Mouse (Mus musculus) embryonic facial prominence, embryonic 12.5 days (tissue): ENCODE data around the gene Pbx2. TPM values are rescaled to one million over a fixed set of nuclear protein-coding genes. Genes with fewer than 3 reads are reported as not detected.
A peak's percentile ranks its signal among the peaks of the same experiment; 100 is the strongest.

Experiments used
- ATAC-seq: fragments of 200-750 bp; cut with Nextera tagmentation; 2 replicates; pipeline ENCODE4 v1.8.0; 2017; ENCODE audit not compliant: insufficient number of reproducible peaks, insufficient read depth, low FRiP score, low TSS enrichment
- H3K27ac ChIP-seq: fragments of 300-500 bp; sonication (generic); 2 replicates; pipeline ENCODE4 v1.5.1; 2016; ENCODE audit warnings: mild to moderate bottlenecking
- H3K27me3 ChIP-seq: fragments of 300-500 bp; sonication (generic); 2 replicates; pipeline ENCODE4 v1.6.1; 2016; ENCODE audit warnings: mild to moderate bottlenecking, moderate library complexity
- H3K36me3 ChIP-seq: fragments of 300-500 bp; sonication (generic); 2 replicates; pipeline ENCODE4 v1.6.1; 2016; ENCODE audit warnings: mild to moderate bottlenecking
- H3K4me1 ChIP-seq: fragments of 300-500 bp; sonication (generic); 2 replicates; pipeline ENCODE4 v1.6.1; 2016
- H3K4me2 ChIP-seq: fragments of 300-500 bp; sonication (generic); replicated peaks from 2 replicates; pipeline ENCODE4 v1.6.1; 2016; ENCODE audit warnings: mild to moderate bottlenecking, moderate library complexity
- H3K4me3 ChIP-seq: fragments of 300-500 bp; sonication (generic); 2 replicates; pipeline ENCODE4 v1.5.1; 2016; ENCODE audit warnings: mild to moderate bottlenecking
- H3K9ac ChIP-seq: fragments of 300-500 bp; sonication (generic); 2 replicates; pipeline ENCODE4 v1.6.1; 2016; ENCODE audit warnings: mild to moderate bottlenecking, moderate library complexity
- H3K9me3 ChIP-seq: fragments of 300-500 bp; sonication (generic); 2 replicates; pipeline ENCODE4 v1.6.1; 2016; ENCODE audit warnings: mild to moderate bottlenecking, moderate library complexity
- WGBS: fragments of 180-500 bp; shearing (Covaris S2); methylation state at CpG from one replicate; pipeline ENCODE4 v1.1.7; 2016; 5-methylcytosine and 5-hydroxymethylcytosine counted together
- polyA plus RNA-seq: library from polyadenylated mRNA; unstranded; fragments of >200 nt; fragmentation: Nextera tagmentation; extraction: Ambion mirVana; gene quantifications from 2 replicates; pipeline ENCODE4 v1.2.1, GENCODE M21; 2016

Pbx2 gene
- polyA plus RNA-seq, 1 experiment from 2014 or later = 28.0 TPM

DNA sequence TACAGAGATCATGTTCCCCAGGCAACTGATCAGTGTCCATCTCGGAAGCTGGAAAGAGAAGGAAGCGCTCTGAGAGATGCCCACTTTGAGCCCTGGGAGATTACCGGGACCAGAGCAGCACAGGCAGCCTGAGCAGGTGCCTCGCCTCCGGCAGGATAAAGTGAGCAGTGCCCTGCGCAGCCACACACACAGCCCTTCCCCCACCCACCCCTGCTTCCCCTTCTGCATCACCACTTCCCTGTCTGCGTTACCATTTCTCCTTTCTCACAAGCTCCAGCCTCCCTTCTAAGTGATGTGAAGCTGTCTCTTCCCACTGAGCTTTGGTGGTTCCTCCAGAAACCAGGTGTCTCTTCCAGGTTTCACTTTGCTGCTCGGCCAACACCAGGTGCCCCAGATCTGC lies 29.9 kb upstream of the Pbx2 start:
- WGBS = 40% methylated on average over 8 of the region's 8 CpGs
- Histone ChIP-seq H3K4me2 (no peak overlapping the region), H3K4me1 (peaks cover 8% of the 10 kb centered on the region), H3K27me3 (no peaks in the 10 kb centered on the region), H3K9ac (no peak overlapping the region), H3K4me3 (no peak overlapping the region), H3K27ac (no peak overlapping the region; the same call in 1 of the 2 replicates), H3K36me3 (no peaks in the 10 kb centered on the region), H3K9me3 (no peaks in the 10 kb centered on the region)
- no peak for ATAC-seq

DNA sequence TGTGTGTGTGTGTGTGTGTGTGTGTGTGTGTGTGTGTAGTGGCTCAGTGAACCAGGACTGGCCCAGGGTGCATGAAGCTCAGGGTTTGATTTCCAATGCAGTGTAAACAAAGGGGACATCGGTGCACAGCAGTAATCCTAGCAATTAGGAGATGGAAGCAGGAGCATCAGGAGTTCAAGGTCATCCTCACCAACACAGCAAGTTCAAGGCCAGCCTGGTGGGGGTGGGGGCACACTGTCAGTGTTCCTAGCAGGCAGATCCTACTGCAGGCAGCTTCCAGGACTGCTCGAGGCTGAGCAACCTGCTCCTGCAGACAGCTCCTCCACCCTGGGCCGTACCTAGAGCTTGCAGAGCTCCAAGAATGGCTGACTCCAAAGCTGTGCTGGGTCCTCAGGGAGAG lies 28.5 kb upstream of the Pbx2 start:
- H3K9ac ChIP-seq = no peak overlapping the region
- H3K4me2 ChIP-seq = no peak overlapping the region
- no peaks in the 10 kb centered on the region for H3K36me3 ChIP-seq
- H3K9me3 ChIP-seq = no peaks in the 10 kb centered on the region
- H3K27me3 ChIP-seq = no peaks in the 10 kb centered on the region
- ATAC-seq = no peak
- peaks cover 8% of the 10 kb centered on the region for H3K4me1 ChIP-seq
- H3K4me3 ChIP-seq = no peak overlapping the region
- H3K27ac ChIP-seq = no peak overlapping the region
- WGBS = 61% methylated on average over 3 of the region's 3 CpGs

DNA sequence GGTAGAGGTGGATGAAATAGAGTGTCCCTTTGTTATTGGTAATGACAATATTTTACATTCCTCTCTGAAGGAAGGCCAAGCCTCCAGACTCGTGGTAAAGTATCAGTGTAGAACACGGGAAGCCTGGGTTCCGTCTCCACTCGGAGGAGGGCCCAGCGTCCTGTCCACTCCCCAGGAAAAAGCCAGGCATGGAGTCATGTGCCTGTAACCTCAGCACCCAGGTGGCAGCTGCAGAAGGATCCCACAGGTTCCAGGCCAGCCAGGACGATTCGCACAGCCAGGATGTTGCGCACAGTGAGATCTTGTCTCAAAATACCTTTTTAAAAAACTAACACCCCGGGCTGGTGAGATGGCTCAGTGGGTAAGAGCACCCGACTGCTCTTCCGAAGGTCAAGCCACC lies 27.7 kb upstream of the Pbx2 start:
- Histone ChIP-seq H3K4me1 (peaks cover 8% of the 10 kb centered on the region), H3K36me3 (no peaks in the 10 kb centered on the region), H3K9ac (no peak overlapping the region), H3K4me2 (no peak overlapping the region), H3K27ac (no peak overlapping the region), H3K9me3 (no peaks in the 10 kb centered on the region), H3K27me3 (no peaks in the 10 kb centered on the region), H3K4me3 (no peak overlapping the region)
- WGBS = 73% methylated on average over 11 of the region's 11 CpGs
- ATAC-seq = no peak

DNA sequence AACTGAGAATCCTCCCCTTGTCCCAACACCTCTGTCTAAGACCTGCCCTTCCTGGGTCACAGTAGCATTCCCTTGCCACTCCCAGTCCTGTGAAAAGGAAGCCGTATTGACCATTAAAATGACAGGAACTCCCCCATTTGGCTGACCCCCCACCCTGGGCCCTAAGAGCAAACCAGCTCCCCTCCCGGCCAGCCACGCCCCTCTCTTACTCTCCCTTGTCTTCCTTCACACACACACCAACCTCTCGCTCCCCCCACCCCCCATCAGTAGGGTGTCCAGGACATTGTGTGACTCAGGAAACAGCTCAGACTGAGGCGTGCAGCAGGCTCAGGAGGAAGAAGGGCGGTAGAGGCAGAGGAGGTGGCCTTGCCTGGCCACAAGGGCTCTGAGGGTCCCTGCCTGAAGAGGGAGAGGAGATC lies 27.1 kb upstream of the Pbx2 start, which contains the start of gene Notch4:
TSS of gene Notch4 (plus strand) at position 266 of the 419 bp plus-strand sequence.
- no peak within 1 kb of the TSS for H3K9ac ChIP-seq
- peak within 1 kb of the TSS; percentile 63 for H3K27ac ChIP-seq
- no peak within 1 kb of the TSS for H3K4me3 ChIP-seq

DNA sequence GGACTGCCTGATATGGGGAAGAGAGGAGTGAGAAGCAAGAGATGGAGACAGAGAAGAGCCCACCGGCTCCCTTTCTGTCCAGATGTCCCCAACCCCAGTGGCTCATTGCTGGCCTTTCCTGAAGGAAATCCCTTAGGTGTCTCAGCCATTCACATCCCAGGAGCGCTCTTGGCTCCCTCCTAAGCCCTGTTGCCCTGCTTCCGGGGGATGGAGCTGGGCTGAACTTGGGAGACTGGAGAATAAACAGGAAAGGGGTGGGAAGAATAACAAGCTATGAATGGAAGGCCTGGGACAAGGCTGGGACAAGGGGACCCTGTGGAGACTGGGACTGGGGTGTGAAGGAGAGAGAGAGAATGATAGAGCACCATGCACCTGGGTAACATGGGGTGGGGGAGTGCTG lies 26.3 kb upstream of the Pbx2 start:
- Histone ChIP-seq H3K9ac (no peak overlapping the region), H3K4me3 (no peak overlapping the region), H3K4me2 (0 out of 2 replicates have a peak overlapping the region, but pooled peaks have one; percentile 21)

More for the DNA sequence above, 27.1 kb upstream of the Pbx2 start, which contains the start of gene Notch4:
- Histone ChIP-seq H3K9me3 (no peaks in the 10 kb centered on the region), H3K27me3 (no peaks in the 10 kb centered on the region; the same call in 1 of the 2 replicates), H3K36me3 (no peaks in the 10 kb centered on the region), H3K4me2 (peak within 1 kb of the TSS; percentile 21; the same call in 1 of the 2 replicates), H3K4me1 (peaks cover 8% of the 10 kb centered on the region)
- ATAC-seq = no peak
- WGBS = 9% methylated on average over 6 of the region's 6 CpGs

DNA sequence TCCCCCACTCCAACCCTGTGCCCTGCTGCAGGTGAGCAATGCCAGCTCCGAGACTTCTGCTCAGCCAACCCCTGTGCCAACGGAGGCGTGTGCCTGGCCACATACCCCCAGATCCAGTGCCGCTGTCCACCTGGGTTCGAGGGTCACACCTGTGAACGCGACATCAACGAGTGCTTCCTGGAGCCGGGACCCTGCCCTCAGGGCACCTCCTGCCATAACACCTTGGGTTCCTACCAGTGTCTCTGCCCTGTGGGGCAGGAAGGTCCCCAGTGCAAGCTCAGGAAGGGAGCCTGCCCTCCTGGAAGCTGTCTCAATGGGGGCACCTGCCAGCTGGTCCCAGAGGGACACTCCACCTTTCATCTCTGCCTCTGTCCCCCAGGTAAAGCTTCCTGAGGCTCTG lies 23.8 kb upstream of the Pbx2 start:
- no peak for ATAC-seq
- H3K4me2 ChIP-seq = no peak overlapping the region
- peaks cover 3% of the 10 kb centered on the region; the same call in 1 of the 2 replicates for H3K27me3 ChIP-seq
- H3K4me1 ChIP-seq = peaks cover 8% of the 10 kb centered on the region
- no peaks in the 10 kb centered on the region for H3K36me3 ChIP-seq
- H3K9me3 ChIP-seq = no peaks in the 10 kb centered on the region
- no peak overlapping the region for H3K4me3 ChIP-seq
- H3K9ac ChIP-seq = no peak overlapping the region; the same call in 1 of the 2 replicates
- 66% methylated on average over 9 of the region's 9 CpGs for WGBS
- no peak overlapping the region for H3K27ac ChIP-seq

More for the DNA sequence above, 26.3 kb upstream of the Pbx2 start:
- H3K36me3 ChIP-seq = no peaks in the 10 kb centered on the region
- peaks cover 8% of the 10 kb centered on the region for H3K4me1 ChIP-seq
- no peaks in the 10 kb centered on the region; the same call in 1 of the 2 replicates for H3K27me3 ChIP-seq
- no peaks in the 10 kb centered on the region for H3K9me3 ChIP-seq
- peak overlapping the region; percentile 63; the same call in 1 of the 2 replicates for H3K27ac ChIP-seq
- no peak for ATAC-seq
- WGBS = 39% methylated on average over 3 of the region's 3 CpGs

DNA sequence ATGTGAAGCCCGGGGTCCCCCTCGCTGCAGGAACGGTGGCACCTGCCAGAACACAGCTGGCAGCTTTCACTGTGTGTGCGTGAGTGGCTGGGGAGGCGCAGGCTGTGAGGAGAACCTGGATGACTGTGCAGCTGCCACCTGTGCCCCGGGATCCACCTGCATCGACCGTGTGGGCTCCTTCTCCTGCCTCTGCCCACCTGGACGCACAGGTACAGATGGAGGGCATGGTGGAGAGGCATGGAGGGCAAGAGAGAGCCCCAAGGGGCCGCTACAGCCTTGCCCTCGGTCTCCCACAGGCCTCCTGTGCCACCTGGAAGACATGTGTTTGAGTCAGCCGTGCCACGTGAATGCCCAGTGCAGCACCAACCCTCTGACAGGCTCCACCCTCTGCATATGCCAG lies 22.6 kb upstream of the Pbx2 start:
- Histone ChIP-seq H3K4me1 (peaks cover 8% of the 10 kb centered on the region), H3K27ac (no peak overlapping the region), H3K9ac (no peak overlapping the region), H3K4me3 (no peak overlapping the region), H3K27me3 (peaks cover 3% of the 10 kb centered on the region; the same call in 1 of the 2 replicates), H3K4me2 (no peak overlapping the region), H3K9me3 (no peaks in the 10 kb centered on the region), H3K36me3 (no peaks in the 10 kb centered on the region)
- ATAC-seq = no peak
- 85% methylated on average over 13 of the region's 13 CpGs for WGBS

DNA sequence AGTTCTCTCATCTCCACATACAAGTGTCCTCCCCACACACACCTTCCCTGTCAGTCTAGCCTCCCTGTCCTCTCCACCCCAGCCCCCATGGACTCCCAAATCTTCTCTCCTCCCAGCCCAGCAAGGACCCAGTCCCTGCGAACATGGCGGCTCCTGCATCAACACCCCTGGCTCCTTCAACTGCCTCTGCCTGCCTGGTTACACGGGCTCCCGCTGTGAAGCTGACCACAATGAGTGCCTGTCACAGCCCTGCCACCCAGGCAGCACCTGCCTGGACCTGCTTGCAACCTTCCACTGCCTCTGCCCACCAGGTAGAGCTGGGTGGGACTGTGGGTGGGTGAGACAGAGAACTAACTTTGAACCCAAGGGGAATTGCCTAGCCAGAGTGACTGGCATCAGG lies 21.1 kb upstream of the Pbx2 start:
- no peaks in the 10 kb centered on the region for H3K4me1 ChIP-seq
- no peaks in the 10 kb centered on the region for H3K36me3 ChIP-seq
- no peak overlapping the region for H3K4me2 ChIP-seq
- no peak overlapping the region for H3K4me3 ChIP-seq
- whole genome bisulfite sequencing = 72% methylated on average over 4 of the region's 4 CpGs
- H3K9me3 ChIP-seq = no peaks in the 10 kb centered on the region
- no peak for ATAC-seq
- H3K27me3 ChIP-seq = peaks cover 3% of the 10 kb centered on the region; the same call in 1 of the 2 replicates
- H3K9ac ChIP-seq = no peak overlapping the region
- no peak overlapping the region for H3K27ac ChIP-seq

DNA sequence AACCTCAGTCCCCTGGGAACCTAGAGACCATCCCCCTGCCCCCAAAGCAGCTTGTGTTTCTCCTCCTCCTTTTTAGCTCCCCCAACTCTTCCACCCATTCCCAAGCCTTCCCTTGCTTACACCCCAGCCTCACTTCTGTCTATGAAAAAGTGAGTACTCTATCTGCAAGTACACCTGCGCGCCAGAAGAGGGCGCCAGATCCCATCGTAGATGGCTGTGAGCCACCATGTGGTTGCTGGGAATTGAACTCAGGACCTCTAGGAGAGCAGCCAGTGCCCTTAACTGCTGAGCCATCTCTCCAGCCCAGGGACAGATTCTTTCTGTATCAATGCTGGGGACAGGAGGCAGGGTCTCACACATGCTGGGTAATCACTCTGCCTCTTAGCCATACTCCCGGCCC lies 19.2 kb upstream of the Pbx2 start:
- H3K4me3 ChIP-seq = no peak overlapping the region
- no peak overlapping the region for H3K27ac ChIP-seq
- H3K4me2 ChIP-seq = no peak overlapping the region
- H3K27me3 ChIP-seq = peaks cover 3% of the 10 kb centered on the region; the same call in 1 of the 2 replicates
- no peaks in the 10 kb centered on the region for H3K4me1 ChIP-seq
- ATAC-seq = no peak
- H3K36me3 ChIP-seq = no peaks in the 10 kb centered on the region
- WGBS = 14% methylated on average over 5 of the region's 5 CpGs
- H3K9ac ChIP-seq = no peak overlapping the region
- no peaks in the 10 kb centered on the region for H3K9me3 ChIP-seq

DNA sequence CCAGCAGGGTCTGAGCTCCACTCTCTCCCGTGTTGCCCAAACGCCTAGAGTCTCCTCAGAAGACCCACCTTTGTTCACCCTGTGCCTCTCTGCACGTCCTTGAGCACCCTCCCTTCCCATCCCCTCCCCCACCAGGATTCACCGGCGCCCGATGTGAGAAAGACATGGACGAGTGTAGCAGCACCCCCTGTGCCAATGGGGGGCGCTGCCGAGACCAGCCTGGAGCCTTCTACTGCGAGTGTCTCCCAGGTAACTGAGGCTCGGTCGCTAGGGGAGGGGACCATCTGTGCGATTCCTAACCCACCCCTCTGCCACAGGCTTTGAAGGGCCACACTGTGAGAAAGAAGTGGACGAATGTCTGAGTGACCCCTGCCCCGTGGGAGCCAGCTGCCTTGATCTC lies 18.7 kb upstream of the Pbx2 start:
- Histone ChIP-seq H3K4me3 (no peak overlapping the region), H3K27ac (no peak overlapping the region), H3K27me3 (peaks cover 3% of the 10 kb centered on the region; the same call in 1 of the 2 replicates), H3K4me1 (no peaks in the 10 kb centered on the region), H3K9ac (no peak overlapping the region), H3K4me2 (no peak overlapping the region), H3K9me3 (no peaks in the 10 kb centered on the region), H3K36me3 (no peaks in the 10 kb centered on the region)
- ATAC-seq = no peak
- WGBS = 8% methylated on average over 15 of the region's 15 CpGs

DNA sequence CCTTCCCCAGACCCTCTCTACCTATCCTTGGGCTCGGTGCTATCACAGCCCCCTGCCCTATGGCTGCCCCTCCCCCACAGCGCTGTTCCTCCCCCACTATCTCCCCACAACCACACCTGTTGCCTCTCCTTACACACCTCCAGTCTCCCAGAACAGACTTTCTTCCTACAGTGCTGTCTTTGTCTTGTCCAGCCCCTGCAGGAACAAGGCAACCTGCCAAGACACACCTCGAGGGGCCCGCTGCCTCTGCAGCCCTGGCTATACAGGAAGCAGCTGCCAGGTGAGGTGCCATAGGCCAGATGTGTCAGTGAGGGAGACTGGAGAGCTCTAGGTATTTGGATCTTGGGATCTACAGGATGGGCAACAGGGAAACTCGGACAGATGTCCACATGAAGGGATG lies 14.5 kb upstream of the Pbx2 start:
- ATAC-seq = no peak
- H3K4me3 ChIP-seq = no peak overlapping the region
- WGBS = 60% methylated on average over 5 of the region's 5 CpGs

DNA sequence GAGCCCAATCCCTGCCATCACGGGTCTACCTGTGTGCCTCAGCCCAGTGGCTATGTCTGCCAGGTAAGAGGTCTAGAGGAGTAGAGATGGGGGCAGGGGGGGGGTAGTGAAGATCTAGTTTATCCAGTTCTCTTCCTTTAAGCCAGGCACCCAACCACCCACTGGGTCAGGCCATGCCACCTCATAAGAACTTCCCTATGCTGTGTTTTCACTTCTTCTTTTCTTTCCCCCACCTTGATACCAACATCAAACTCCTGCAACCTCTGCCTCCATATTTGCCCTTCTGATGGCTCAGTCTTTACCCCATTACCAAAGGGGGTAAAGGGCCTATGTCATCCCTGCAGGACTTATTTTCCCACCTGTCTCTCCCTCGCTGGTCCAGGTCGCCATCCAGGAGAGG lies 13.0 kb upstream of the Pbx2 start:
- H3K4me1 ChIP-seq = no peaks in the 10 kb centered on the region
- H3K9ac ChIP-seq = no peak overlapping the region
- H3K27ac ChIP-seq = no peak overlapping the region
- no peaks in the 10 kb centered on the region for H3K27me3 ChIP-seq
- no peaks in the 10 kb centered on the region for H3K36me3 ChIP-seq
- H3K4me2 ChIP-seq = no peak overlapping the region
- no peaks in the 10 kb centered on the region for H3K9me3 ChIP-seq
- no peak for ATAC-seq
- WGBS = 80% methylated on average over 3 of the region's 3 CpGs
- no peak overlapping the region for H3K4me3 ChIP-seq

More for the DNA sequence above, 14.5 kb upstream of the Pbx2 start:
- no peaks in the 10 kb centered on the region; the same call in 1 of the 2 replicates for H3K27me3 ChIP-seq
- no peaks in the 10 kb centered on the region for H3K9me3 ChIP-seq
- H3K27ac ChIP-seq = no peak overlapping the region
- H3K9ac ChIP-seq = no peak overlapping the region
- H3K4me1 ChIP-seq = no peaks in the 10 kb centered on the region
- H3K36me3 ChIP-seq = no peaks in the 10 kb centered on the region
- H3K4me2 ChIP-seq = no peak overlapping the region
